Mouse (Mus musculus) ES-E14 (cell line): ENCODE results near the gene Tigar.

Experiments used
- CHD2 ChIP-seq: IDR thresholded peaks from 2 replicates; pipeline ENCODE4 v1.6.1; 2014; ENCODE audit warnings: mild to moderate bottlenecking, low read depth, low read length, inconsistent platforms
- HCFC1 ChIP-seq: IDR thresholded peaks from 2 replicates; pipeline ENCODE4 v1.6.1; 2012; ENCODE audit warnings: low read length, inconsistent platforms, borderline replicate concordance; ENCODE audit not compliant: insufficient read depth
- MAFK ChIP-seq: IDR thresholded peaks from 2 replicates; pipeline ENCODE4 v1.6.1; 2014; ENCODE audit warnings: mild to moderate bottlenecking, low read depth, low read length, inconsistent platforms; ENCODE audit not compliant: insufficient read depth
- ZC3H11A ChIP-seq: IDR thresholded peaks from 2 replicates; pipeline ENCODE4 v1.6.1; 2012; ENCODE audit warnings: low read depth, mild to moderate bottlenecking, inconsistent platforms, low read length, borderline replicate concordance
- ZNF384 ChIP-seq: IDR thresholded peaks from 2 replicates; pipeline ENCODE4 v1.6.1; 2012; ENCODE audit warnings: low read depth, low read length, inconsistent platforms

- TF ChIP-seq HCFC1 (no peak), ZC3H11A (no peak), ZNF384 (no peak), MAFK (no peak), CHD2 (no peak)
Observed at GRCm38 (mm10) chr6:127064815-127065214, 44.5 kb downstream of the Tigar start.
